Mouse (Mus musculus): ENCODE measurements around the gene Ppm1h. TPM values are rescaled to one million over a fixed set of nuclear protein-coding genes. Genes with fewer than 3 reads are reported as not detected.

Ppm1h gene
- polyA plus RNA-seq, 1 experiment from 2014 or later: 8.8 TPM

DNA sequence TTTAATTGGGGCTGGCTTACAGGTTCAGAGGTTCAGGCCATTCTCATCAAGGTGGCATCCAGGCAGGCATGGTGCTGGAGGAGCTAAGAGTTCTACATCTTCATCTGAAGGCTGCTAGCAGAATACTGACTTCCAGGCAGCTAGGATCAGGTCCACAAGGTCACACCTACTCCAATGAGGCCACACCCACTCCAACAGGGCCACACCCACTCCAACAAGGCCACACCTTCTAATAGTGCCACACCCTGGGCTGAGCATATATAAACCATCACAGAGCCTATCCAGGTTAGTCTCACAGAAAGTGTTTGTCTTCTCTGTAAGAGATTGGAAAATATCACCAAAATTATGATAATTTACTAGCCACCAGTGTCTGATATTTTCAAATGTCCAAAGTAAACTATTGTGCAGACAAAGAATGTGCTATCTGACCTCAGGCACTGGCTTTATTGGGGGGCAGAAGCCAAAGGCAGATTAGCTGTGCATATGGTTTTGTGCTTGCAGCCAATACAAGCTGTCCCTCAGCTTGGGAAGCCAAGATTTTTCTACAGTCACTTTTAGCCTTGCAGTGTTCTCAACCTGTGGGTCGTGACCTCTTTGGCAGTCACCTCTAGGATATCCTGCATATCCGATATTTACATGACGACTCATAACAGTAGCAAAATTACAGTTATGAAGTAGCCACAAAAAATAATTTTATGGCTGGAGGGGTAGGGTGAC is 99.5 kb downstream of the Ppm1h start:
- Histone ChIP-seq H3K36me3 (ENCODE audit: control insufficient read depth, insufficient read depth, low read length) (no peaks in the 10 kb centered on the region), H3K9me3 (replicated peaks; ENCODE audit: control insufficient read depth, low read length) (no peaks in the 10 kb centered on the region), H3K9ac (ENCODE audit: low read length) (no peak overlapping the region), H3K4me3 (ENCODE audit: low read depth, low read length) (no peak overlapping the region), H3K27me3 (replicated peaks; ENCODE audit: control insufficient read depth, insufficient read depth, low read length) (no peaks in the 10 kb centered on the region), H3K4me2 (ENCODE audit: low read length) (no peak overlapping the region), H3K27ac (ENCODE audit: low read depth, low read length) (no peak overlapping the region), H3K4me1 (ENCODE audit: control insufficient read depth, insufficient read depth, low read length) (no peaks in the 10 kb centered on the region)
- no peak for ATAC-seq
- DNase-seq (ENCODE audit: low spot score): no peak
- 95% methylated on average over 3 of the region's 3 CpGs for WGBS

DNA sequence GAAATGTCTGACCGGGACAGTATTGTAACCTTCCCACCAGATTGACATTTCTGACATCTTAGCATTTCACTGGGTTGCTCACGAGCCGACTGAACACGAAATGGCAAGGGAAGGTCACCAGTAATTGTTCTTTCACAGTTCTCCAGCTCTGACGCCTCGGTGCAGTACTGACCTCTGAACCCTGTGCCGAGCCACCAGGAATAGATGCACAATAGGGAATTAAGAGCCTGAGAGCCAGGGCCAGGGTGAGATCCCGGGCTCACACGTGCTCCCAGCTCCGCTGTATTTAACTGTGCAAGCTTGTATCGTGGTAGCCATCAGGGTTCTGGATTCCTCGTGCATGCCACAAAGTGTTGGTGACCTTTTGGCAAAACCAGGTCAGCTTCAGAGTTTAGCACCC is 100.8 kb downstream of the Ppm1h start:
- no peak for ATAC-seq
- no peak for DNase-seq (ENCODE audit: low spot score)

DNA sequence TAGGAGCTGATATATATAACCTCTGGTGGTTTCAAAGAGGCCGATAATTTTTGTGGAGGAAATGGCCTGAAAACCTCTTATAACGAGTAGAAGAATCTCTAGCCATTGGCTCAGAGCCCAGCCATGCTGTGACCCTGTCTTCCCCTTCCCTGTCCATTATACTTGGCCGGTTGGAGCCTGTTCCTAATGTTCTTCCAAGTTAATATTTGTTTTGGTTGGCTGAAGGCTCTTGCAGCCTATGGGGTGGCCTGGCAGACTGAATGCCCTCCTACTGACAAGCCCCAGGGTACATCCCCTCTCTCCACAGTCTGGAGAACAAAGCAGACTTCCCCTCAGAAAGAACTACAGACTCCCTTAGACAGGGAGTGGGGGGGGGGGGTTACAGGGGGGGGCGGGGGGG is 104.2 kb downstream of the Ppm1h start:
- Histone ChIP-seq H3K27me3 (replicated peaks; ENCODE audit: control insufficient read depth, insufficient read depth, low read length) (no peaks in the 10 kb centered on the region), H3K27ac (ENCODE audit: low read depth, low read length) (no peak overlapping the region), H3K9me3 (replicated peaks; ENCODE audit: control insufficient read depth, low read length) (no peaks in the 10 kb centered on the region), H3K36me3 (ENCODE audit: control insufficient read depth, insufficient read depth, low read length) (no peaks in the 10 kb centered on the region), H3K4me3 (ENCODE audit: low read depth, low read length) (no peak overlapping the region), H3K4me1 (ENCODE audit: control insufficient read depth, insufficient read depth, low read length) (no peaks in the 10 kb centered on the region), H3K4me2 (ENCODE audit: low read length) (no peak overlapping the region), H3K9ac (ENCODE audit: low read length) (no peak overlapping the region)
- peak; percentile 63; the same call in 1 of the 2 replicates for ATAC-seq
- DNase-seq (ENCODE audit: low spot score): peak; percentile 44
- 12% methylated on average over 3 of the region's 4 CpGs for WGBS

More for the DNA sequence above, 100.8 kb downstream of the Ppm1h start:
- Histone ChIP-seq H3K4me2 (ENCODE audit: low read length) (no peak overlapping the region), H3K36me3 (ENCODE audit: control insufficient read depth, insufficient read depth, low read length) (no peaks in the 10 kb centered on the region), H3K4me1 (ENCODE audit: control insufficient read depth, insufficient read depth, low read length) (no peaks in the 10 kb centered on the region), H3K9me3 (replicated peaks; ENCODE audit: control insufficient read depth, low read length) (no peaks in the 10 kb centered on the region), H3K4me3 (ENCODE audit: low read depth, low read length) (no peak overlapping the region), H3K27me3 (replicated peaks; ENCODE audit: control insufficient read depth, insufficient read depth, low read length) (no peaks in the 10 kb centered on the region), H3K27ac (ENCODE audit: low read depth, low read length) (no peak overlapping the region), H3K9ac (ENCODE audit: low read length) (no peak overlapping the region)
- WGBS: 34% methylated on average over 12 of the region's 12 CpGs

DNA sequence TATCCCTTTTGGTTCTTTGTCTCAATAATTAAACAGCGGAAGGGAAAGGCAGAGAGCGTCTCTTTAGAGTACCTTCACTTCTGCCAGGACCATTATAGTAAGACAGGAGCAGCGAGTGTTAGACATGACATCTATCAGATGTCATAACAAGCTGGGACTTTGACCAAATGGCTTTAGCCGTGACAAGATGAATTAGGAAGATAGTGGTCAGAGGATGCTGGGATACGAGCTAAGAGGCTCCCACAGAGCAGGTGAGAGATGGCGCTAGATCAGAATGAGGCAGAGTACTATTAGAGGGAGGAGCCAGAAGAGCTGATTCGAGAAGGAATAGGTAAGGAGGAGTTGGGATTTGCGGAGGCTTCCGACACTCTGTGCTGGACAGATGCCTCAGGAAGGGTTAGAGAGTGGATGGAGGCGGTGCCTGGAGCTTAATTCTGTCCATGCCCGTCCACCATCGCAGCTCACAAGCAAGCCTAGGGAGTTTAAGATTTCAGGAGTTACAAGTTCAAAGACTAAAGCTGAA is 111.1 kb downstream of the Ppm1h start:
- peaks cover 6% of the 10 kb centered on the region for H3K4me1 ChIP-seq (ENCODE audit: control insufficient read depth, insufficient read depth, low read length)
- DNase-seq (ENCODE audit: low spot score): no peak
- H3K36me3 ChIP-seq (ENCODE audit: control insufficient read depth, insufficient read depth, low read length): no peaks in the 10 kb centered on the region
- no peak overlapping the region for H3K4me2 ChIP-seq (ENCODE audit: low read length)
- ATAC-seq: no peak
- no peak overlapping the region for H3K4me3 ChIP-seq (ENCODE audit: low read depth, low read length)
- no peaks in the 10 kb centered on the region; the same call in 1 of the 2 replicates for H3K27me3 ChIP-seq (replicated peaks; ENCODE audit: control insufficient read depth, insufficient read depth, low read length)
- no peak overlapping the region for H3K9ac ChIP-seq (ENCODE audit: low read length)
- no peaks in the 10 kb centered on the region for H3K9me3 ChIP-seq (replicated peaks; ENCODE audit: control insufficient read depth, low read length)
- WGBS: 32% methylated on average over 12 of the region's 12 CpGs
- H3K27ac ChIP-seq (ENCODE audit: low read depth, low read length): no peak overlapping the region

DNA sequence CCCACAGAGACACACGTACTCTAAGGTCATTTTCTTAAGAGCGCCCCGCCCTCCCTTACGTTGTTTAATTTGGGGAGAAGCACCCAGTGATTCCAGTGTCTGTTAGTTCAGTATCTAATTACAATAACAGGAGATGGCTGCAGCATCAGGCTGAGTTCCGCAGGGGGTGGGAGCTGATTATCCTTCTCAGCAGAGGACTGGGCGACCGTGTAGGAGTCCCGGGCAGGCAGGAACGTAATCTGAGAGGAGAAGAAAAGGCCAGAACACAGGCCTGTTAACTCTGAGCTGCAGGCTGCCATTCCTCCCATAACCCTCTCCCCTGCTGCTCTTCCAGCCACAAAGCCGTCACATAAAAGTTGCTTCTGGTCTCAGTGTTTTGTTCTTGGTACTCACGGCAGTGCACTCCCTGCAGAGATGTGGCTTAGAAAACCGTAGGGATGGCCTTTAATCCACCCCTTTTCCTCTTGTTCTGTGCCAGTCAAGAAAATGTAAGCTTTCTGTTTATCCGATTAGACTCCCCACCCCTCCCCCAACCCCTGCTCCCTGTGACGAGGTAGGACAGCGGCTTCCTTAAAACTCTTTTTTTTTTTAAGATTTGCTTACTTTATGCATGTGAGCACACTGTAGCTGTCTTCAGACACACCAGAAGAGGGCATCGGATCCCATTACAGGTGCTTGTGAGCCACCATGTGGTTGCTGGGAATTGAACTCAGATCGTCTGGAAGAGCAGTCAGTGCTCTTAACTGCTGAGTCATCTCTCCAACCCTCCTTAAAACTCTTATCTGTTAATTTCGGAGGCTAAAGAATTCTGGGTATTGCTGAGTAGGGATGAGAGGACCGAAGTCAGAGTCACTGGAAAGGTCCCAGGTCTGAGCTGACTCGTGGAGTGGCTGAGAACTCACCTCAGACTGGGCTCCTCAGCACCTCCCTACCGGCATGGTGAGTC is 113.7 kb downstream of the Ppm1h start:
- H3K27me3 ChIP-seq (replicated peaks; ENCODE audit: control insufficient read depth, insufficient read depth, low read length): no peaks in the 10 kb centered on the region; the same call in 1 of the 2 replicates
- peaks cover 6% of the 10 kb centered on the region for H3K4me1 ChIP-seq (ENCODE audit: control insufficient read depth, insufficient read depth, low read length)
- peak overlapping the region; percentile 48 for H3K4me2 ChIP-seq (ENCODE audit: low read length)
- DNase-seq (ENCODE audit: low spot score): peak; percentile 60
- peak overlapping the region; percentile 9; the same call in 1 of the 2 replicates for H3K4me3 ChIP-seq (ENCODE audit: low read depth, low read length)
- peak; percentile 71 for ATAC-seq
- WGBS: 4% methylated on average over 21 of the region's 21 CpGs
- H3K9me3 ChIP-seq (replicated peaks; ENCODE audit: control insufficient read depth, low read length): no peaks in the 10 kb centered on the region
- H3K27ac ChIP-seq (ENCODE audit: low read depth, low read length): no peak overlapping the region
- H3K36me3 ChIP-seq (ENCODE audit: control insufficient read depth, insufficient read depth, low read length): no peaks in the 10 kb centered on the region
- peak overlapping the region; percentile 51; the same call in 1 of the 2 replicates for H3K9ac ChIP-seq (ENCODE audit: low read length)

DNA sequence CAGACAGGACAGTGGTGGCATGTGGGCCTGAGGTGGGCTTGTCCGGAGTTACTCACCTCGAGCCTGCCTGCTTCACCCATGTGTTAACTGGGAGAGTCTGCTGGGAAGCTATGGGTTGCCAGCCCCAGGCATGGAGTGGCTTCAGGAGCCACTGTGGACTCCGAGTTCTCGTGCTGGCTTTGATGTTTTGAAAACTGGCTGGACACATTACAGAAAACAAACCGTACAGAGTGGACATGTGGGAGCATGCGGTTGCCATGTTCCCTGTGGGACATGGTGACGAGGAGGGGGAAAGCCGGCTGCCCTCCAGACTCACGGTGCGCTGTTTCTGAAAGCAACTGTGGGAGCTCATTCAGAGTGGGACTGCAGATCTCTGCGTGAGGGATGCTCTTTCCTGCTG is 114.6 kb downstream of the Ppm1h start:
- H3K4me2 ChIP-seq (ENCODE audit: low read length): no peak overlapping the region
- no peak for ATAC-seq

DNA sequence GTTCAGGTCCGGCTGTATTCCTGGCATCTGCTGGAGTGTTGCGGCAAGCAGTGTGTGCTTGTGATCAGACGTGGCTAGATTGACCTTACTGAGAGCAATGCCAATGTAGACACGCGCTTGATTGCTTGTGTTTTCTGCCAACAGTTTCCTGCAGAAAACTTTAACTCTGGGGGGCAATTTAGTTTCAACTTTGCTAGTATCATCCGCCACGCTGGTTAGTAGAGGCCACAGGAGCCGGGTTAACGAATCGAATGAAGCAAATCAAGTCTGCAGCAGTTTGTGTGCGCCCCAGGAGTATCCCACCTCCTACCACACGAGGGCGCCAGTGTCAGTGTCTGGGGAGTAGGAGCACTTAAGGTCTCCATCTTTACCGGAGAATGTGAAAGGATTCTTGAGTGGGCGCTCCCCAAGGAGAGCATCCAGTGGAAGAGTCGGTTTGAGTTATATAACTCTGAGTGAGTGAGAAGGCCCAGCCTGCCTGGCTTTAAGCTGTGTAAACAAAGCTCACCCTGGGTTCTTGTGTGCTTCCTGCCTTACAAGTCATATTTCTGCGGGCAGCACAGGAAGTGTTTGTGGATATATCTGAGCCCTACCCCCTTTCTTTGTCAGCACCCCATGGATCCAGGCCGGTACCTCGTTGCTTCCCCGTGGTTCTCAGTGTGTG is 115.8 kb downstream of the Ppm1h start:
- Histone ChIP-seq H3K27ac (ENCODE audit: low read depth, low read length) (no peak overlapping the region), H3K4me1 (ENCODE audit: control insufficient read depth, insufficient read depth, low read length) (peaks cover 6% of the 10 kb centered on the region), H3K9me3 (replicated peaks; ENCODE audit: control insufficient read depth, low read length) (no peaks in the 10 kb centered on the region), H3K4me3 (ENCODE audit: low read depth, low read length) (no peak overlapping the region), H3K27me3 (replicated peaks; ENCODE audit: control insufficient read depth, insufficient read depth, low read length) (no peaks in the 10 kb centered on the region; the same call in 1 of the 2 replicates), H3K36me3 (ENCODE audit: control insufficient read depth, insufficient read depth, low read length) (no peaks in the 10 kb centered on the region), H3K9ac (ENCODE audit: low read length) (no peak overlapping the region), H3K4me2 (ENCODE audit: low read length) (no peak overlapping the region)
- DNase-seq (ENCODE audit: low spot score) (peak; percentile 80), ATAC-seq (peak; percentile 60)
- 34% methylated on average over 20 of the region's 20 CpGs for WGBS

More for the DNA sequence above, 114.6 kb downstream of the Ppm1h start:
- WGBS: 30% methylated on average over 11 of the region's 11 CpGs
- Histone ChIP-seq H3K9me3 (replicated peaks; ENCODE audit: control insufficient read depth, low read length) (no peaks in the 10 kb centered on the region), H3K4me3 (ENCODE audit: low read depth, low read length) (no peak overlapping the region), H3K4me1 (ENCODE audit: control insufficient read depth, insufficient read depth, low read length) (peaks cover 6% of the 10 kb centered on the region), H3K27ac (ENCODE audit: low read depth, low read length) (no peak overlapping the region), H3K36me3 (ENCODE audit: control insufficient read depth, insufficient read depth, low read length) (no peaks in the 10 kb centered on the region), H3K9ac (ENCODE audit: low read length) (no peak overlapping the region), H3K27me3 (replicated peaks; ENCODE audit: control insufficient read depth, insufficient read depth, low read length) (no peaks in the 10 kb centered on the region; the same call in 1 of the 2 replicates)
- no peak for DNase-seq (ENCODE audit: low spot score)

DNA sequence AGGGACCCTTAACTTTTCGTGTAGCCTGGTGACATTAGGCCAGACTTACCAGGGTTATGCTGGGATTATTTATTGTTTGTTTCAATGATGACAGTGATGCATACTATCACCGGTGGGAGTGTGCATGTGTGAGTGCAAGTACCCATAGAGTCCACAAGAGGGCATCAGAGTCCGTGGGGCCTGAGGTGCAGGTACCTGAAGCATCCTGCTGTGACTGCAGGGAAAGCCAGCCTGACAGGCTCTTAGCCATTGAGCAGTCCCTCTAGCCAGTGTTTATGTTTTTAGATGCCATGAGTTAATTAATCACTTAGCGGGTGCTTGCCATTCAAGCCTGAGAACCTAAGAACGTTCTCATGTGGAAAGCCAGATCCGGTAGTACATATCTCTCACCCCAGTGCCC is 119.4 kb downstream of the Ppm1h start:
- DNase-seq (ENCODE audit: low spot score) (no peak), ATAC-seq (no peak)
- H3K4me3 ChIP-seq (ENCODE audit: low read depth, low read length): no peak overlapping the region
- H3K36me3 ChIP-seq (ENCODE audit: control insufficient read depth, insufficient read depth, low read length): no peaks in the 10 kb centered on the region
- H3K9me3 ChIP-seq (replicated peaks; ENCODE audit: control insufficient read depth, low read length): no peaks in the 10 kb centered on the region
- H3K4me1 ChIP-seq (ENCODE audit: control insufficient read depth, insufficient read depth, low read length): no peaks in the 10 kb centered on the region
- 86% methylated on average over 6 of the region's 6 CpGs for WGBS
- H3K27ac ChIP-seq (ENCODE audit: low read depth, low read length): no peak overlapping the region
- no peaks in the 10 kb centered on the region for H3K27me3 ChIP-seq (replicated peaks; ENCODE audit: control insufficient read depth, insufficient read depth, low read length)
- no peak overlapping the region for H3K9ac ChIP-seq (ENCODE audit: low read length)
- no peak overlapping the region for H3K4me2 ChIP-seq (ENCODE audit: low read length)
